Mouse (Mus musculus) Patski (cell line): ENCODE results near the gene Zbtb5. TPM values are rescaled to one million over a fixed set of nuclear protein-coding genes. Genes with fewer than 3 reads are reported as not detected.
"Not testable (repeated sequence)": the region's sequence is repeated elsewhere in the genome, so short reads cannot be mapped to it uniquely, and the experiment has no call there.

Experiments
- ATAC-seq: fragments of 100-300 bp; one replicate; pipeline ENCODE4 v1.8.0; 2021
- CTCF ChIA-PET: fragments of 350-600 bp; sonication (Branson Sonifier 250); formaldehyde crosslinking; loops from one replicate; lab custom pipeline; 2022; ENCODE audit warnings: inconsistent platforms; lab: Charles Lee
- POLR2A ChIA-PET: fragments of 350-600 bp; sonication (Branson Sonifier 250); formaldehyde crosslinking; loops from one replicate; lab custom pipeline; 2022; ENCODE audit warnings: antibody characterized with exemption, inconsistent platforms; lab: Charles Lee
- DNase-seq: peaks from one replicate; pipeline ENCODE4 v3.0.0-alpha.2; 2011; ENCODE audit warnings: low read depth, low spot score
- H3K27me3 ChIP-seq: fragments of 371-371 bp; one replicate; pipeline ENCODE4 v1.5.1; 2021
- CTCF ChIP-seq: fragments of 100-300 bp; IDR thresholded peaks from one replicate; pipeline ENCODE4 v1.5.1; 2021
- in situ Hi-C: fragments of 300-500 bp; cut with MboI; formaldehyde crosslinking; loops from 3 replicates; pipeline ENCODE4 v1.11.1; 2018; ENCODE audit warnings: low pct_unique_long_range_greater_than_20kb, mixed read lengths
- polyA plus RNA-seq: library from polyadenylated mRNA; unstranded; gene quantifications from one replicate; pipeline ENCODE4 v1.2.3, GENCODE M21; 2021

Gene Zbtb5
- polyA plus RNA-seq, 1 experiment from 2014 or later = 5.6 TPM

DNA sequence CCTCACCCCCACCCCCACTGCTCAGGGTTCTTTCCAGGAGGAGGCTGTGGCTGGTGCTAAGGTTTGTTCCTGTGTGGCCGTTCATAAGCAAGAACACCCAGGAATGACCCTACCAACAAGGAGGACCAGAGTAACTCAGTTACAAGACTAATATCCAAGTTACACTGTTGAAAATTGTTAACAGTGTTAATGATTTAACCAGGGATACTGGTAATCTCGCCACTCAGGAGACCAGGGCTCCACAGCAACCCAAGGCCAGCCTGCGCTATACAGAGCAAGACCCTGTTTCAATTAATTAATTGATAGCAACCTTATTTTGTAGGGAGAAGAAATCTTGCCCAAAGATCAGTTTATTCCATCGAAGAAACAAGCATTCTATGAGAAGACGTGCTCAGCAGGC is 64.7 kb downstream of the Zbtb5 start:
- DNase-seq (no peak), ATAC-seq (no peak)
- in situ Hi-C loops = no loop called here
- ChIA-PET POLR2A (no interaction called here), CTCF (no interaction called here)
- H3K27me3 ChIP-seq = no peaks in the 10 kb centered on the region
- TF ChIP-seq CTCF = no peak

DNA sequence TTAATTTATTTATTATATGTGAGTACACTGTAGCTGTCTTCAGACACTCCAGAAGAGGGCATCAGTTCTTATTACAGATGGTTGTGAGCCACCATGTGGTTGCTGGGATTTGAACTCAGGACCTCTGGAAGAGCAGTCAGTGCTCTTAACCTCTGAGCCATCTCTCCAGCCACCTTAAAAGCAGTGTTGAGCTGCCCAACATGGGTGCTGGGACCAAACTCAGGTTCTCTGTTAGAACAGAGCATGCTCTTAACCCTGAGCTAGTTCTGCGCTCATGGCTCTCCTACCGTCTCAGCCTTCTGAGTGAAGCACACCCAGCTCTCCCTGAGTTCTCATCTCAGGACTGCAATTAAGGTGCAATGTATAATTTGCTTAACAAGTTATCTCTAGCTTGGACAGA is 66.1 kb downstream of the Zbtb5 start:
- POLR2A ChIA-PET, H3K27me3 ChIP-seq, in situ Hi-C loops, DNase-seq, ATAC-seq: not testable (repeated sequence)
- CTCF ChIA-PET = interaction anchor here (1.3 kb wide), 1 partner anchor 25 kb away, joined by 3 read pairs; no protein-coding TSS in a partner anchor

- TF ChIP-seq CTCF = no peak
- CTCF ChIA-PET = no interaction called here
- POLR2A ChIA-PET = no interaction called here
- ATAC-seq = no peak
- DNase-seq = no peak
- in situ Hi-C loops = no loop called here
- H3K27me3 ChIP-seq = no peaks in the 10 kb centered on the region
These were observed 67.7 kb downstream of the Zbtb5 start for GRCm38 (mm10) chr4:44944426-44945075.

GRCm38 (mm10) chr4:44943480-44943879 is 68.7 kb downstream of the Zbtb5 start:
- POLR2A ChIA-PET = no interaction called here
- TF ChIP-seq CTCF = no peak
- H3K27me3 ChIP-seq = no peaks in the 10 kb centered on the region
- ATAC-seq (no peak), DNase-seq (no peak)
- in situ Hi-C loops = no loop called here
- CTCF ChIA-PET = no interaction called here

DNA sequence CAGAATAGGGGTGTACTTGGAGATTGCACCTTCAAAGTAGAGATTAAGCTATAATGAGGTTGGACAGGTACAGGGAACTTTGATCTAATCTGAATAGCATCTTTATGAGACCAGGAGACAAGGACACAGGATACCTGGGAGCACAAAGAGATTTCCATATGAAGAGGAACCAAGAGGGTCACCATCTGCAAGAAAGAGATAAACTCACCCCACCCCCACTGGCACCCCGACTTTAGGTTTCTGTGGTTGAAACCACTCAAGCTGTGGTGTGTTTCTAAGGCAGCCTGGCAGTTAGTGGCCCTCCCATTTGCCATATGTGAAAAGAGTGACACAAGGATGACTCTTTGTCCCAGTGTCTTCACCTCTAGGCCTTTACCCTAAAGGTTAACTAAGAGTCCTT is 70.0 kb downstream of the Zbtb5 start:
- DNase-seq (no peak), ATAC-seq (no peak)
- ChIA-PET POLR2A (no interaction called here), CTCF (no interaction called here)
- in situ Hi-C loops = no loop called here
- no peak for TF ChIP-seq CTCF
- H3K27me3 ChIP-seq = no peaks in the 10 kb centered on the region

Other genes starting within 250 kb of the Zbtb5 start
- 23.7 TPM for gene Grhpr, start 31.0 kb downstream of the Zbtb5 start, polyA plus RNA-seq
- 16.4 TPM for gene Polr1e, start 6.2 kb upstream of the Zbtb5 start, polyA plus RNA-seq
- gene Fbxo10, start 72.2 kb upstream of the Zbtb5 start, polyA plus RNA-seq = 7.6 TPM
- gene Tomm5, start 95.7 kb upstream of the Zbtb5 start, polyA plus RNA-seq = 84.9 TPM
- gene Frmpd1, start 172.5 kb upstream of the Zbtb5 start, polyA plus RNA-seq = 0.04 TPM